Mouse (Mus musculus): ENCODE measurements around the gene Snta1. TPM values are rescaled to one million over a fixed set of nuclear protein-coding genes. Genes with fewer than 3 reads are reported as not detected.
"Not testable (repeated sequence)": the region's sequence is repeated elsewhere in the genome, so short reads cannot be mapped to it uniquely, and the experiment has no call there.

Gene Snta1
- total RNA-seq, 2 experiments from 2014 or later: 95.6 to 128 TPM

- DNase-seq: no peak
Measured at GRCm38 (mm10) chr2:154372842-154373500, 34.9 kb downstream of the Snta1 start, which contains the start of gene Cdk5rap1. Gene Cdk5rap1 (minus strand): TSS chr2:154373010.

GRCm38 (mm10) chr2:154372151-154372829 is 35.6 kb downstream of the Snta1 start:
- DNase-seq: peak; percentile 86

GRCm38 (mm10) chr2:154367510-154367909 is 40.4 kb downstream of the Snta1 start:
- DNase-seq: no peak

- DNase-seq: not testable (repeated sequence)
Measured at GRCm38 (mm10) chr2:154354000-154354425, 53.9 kb downstream of the Snta1 start.

GRCm38 (mm10) chr2:154348152-154348551 is 59.7 kb downstream of the Snta1 start:
- DNase-seq: no peak

- no peak for DNase-seq
Measured at GRCm38 (mm10) chr2:154339356-154339755, 68.5 kb downstream of the Snta1 start.

- no peak for DNase-seq
Measured at GRCm38 (mm10) chr2:154338161-154338560, 69.7 kb downstream of the Snta1 start.

GRCm38 (mm10) chr2:154335572-154335971 is 72.3 kb downstream of the Snta1 start:
- no peak for DNase-seq

- no peak for DNase-seq
Measured at GRCm38 (mm10) chr2:154326852-154327251, 81.0 kb downstream of the Snta1 start.

Other genes starting within 250 kb of the Snta1 start
- gene Bpifa5, start 245.5 kb downstream of the Snta1 start, total RNA-seq (2021): not detected
- not detected for gene Bpifb1, start 217.3 kb downstream of the Snta1 start, total RNA-seq (2021)
- gene Bpifb5, start 184.4 kb downstream of the Snta1 start, total RNA-seq (2021): not detected
- not detected for gene Bpifb9a, start 150.2 kb downstream of the Snta1 start, total RNA-seq (2021)
- gene Bpifb9b, start 100.9 kb downstream of the Snta1 start, total RNA-seq (2021): not detected
- 1 to 10 TPM; 8.2 to 9.7 TPM for gene Cdk5rap1, start 35.1 kb downstream of the Snta1 start, total RNA-seq (2021)
- 10 to 100 TPM; 18.4 to 21.6 TPM for gene Cbfa2t2, start 28.4 kb upstream of the Snta1 start, total RNA-seq (2021)
- under 1 TPM in 1 of 2 experiments, not detected in 1; 0.81 TPM for gene 1700003F12Rik, start 139.0 kb upstream of the Snta1 start, total RNA-seq (2021)
- gene Actl10, start 143.7 kb upstream of the Snta1 start, total RNA-seq (2021): not detected
- under 1 TPM; 0.73 to 0.79 TPM for gene Necab3, start 150.8 kb upstream of the Snta1 start, total RNA-seq (2021)
- 1 to 10 TPM; 6.3 to 8.7 TPM for gene E2f1, start 161.8 kb upstream of the Snta1 start, total RNA-seq (2021)
- 10 to 100 TPM; 15.1 to 16.1 TPM for gene Pxmp4, start 195.6 kb upstream of the Snta1 start, total RNA-seq (2021)
- gene Zfp341, start 205.2 kb upstream of the Snta1 start, total RNA-seq (2021): 1 to 10 TPM; 1.8 to 2.3 TPM
- not detected for gene 4930519P11Rik, start 205.3 kb upstream of the Snta1 start, total RNA-seq (2021)
- 100 to 1,000 TPM; 104 to 110 TPM for gene Chmp4b, start 243.6 kb upstream of the Snta1 start, total RNA-seq (2021)

Measured in gastrocnemius, postnatal 10 days (tissue).